Mouse (Mus musculus): ENCODE results near the gene Spsb4. TPM values are rescaled to one million over a fixed set of nuclear protein-coding genes. Genes with fewer than 3 reads are reported as not detected.

The Spsb4 gene
- polyA plus RNA-seq, 1 experiment from 2014 or later: 23.4 TPM

- Histone ChIP-seq H3K27me3 (replicated peaks; ENCODE audit: control insufficient read depth, insufficient read depth, low read length) (no peaks in the 10 kb centered on the region), H3K36me3 (ENCODE audit: control insufficient read depth, insufficient read depth) (no peaks in the 10 kb centered on the region), H3K9ac (ENCODE audit: low read depth, low read length) (0 out of 2 replicates have a peak overlapping the region, but pooled peaks have one; percentile 22), H3K4me1 (replicated peaks; ENCODE audit: control insufficient read depth, insufficient read depth, low read length) (peaks cover 7% of the 10 kb centered on the region), H3K27ac (ENCODE audit: low read depth, low read length) (no peak overlapping the region), H3K9me3 (ENCODE audit: control insufficient read depth) (no peaks in the 10 kb centered on the region), H3K4me3 (ENCODE audit: low read depth, low read length) (no peak overlapping the region), H3K4me2 (replicated peaks; ENCODE audit: low read depth) (no peak overlapping the region)
- no peak for TF ChIP-seq CTCF (IDR thresholded peaks at IDR 0.05; ENCODE audit: low read depth)
- ATAC-seq: peak; percentile 19; the same call in 1 of the 2 replicates
- WGBS: 66% methylated on average over 9 of the region's 9 CpGs
These were observed 46.8 kb downstream of the Spsb4 start for GRCm38 (mm10) chr9:96971625-96972404.

- WGBS: 44% methylated on average over 1 of the region's 1 CpGs
- Histone ChIP-seq H3K4me1 (replicated peaks; ENCODE audit: control insufficient read depth, insufficient read depth, low read length) (peaks cover 10% of the 10 kb centered on the region), H3K4me3 (ENCODE audit: low read depth, low read length) (no peak overlapping the region), H3K4me2 (replicated peaks; ENCODE audit: low read depth) (0 out of 2 replicates have a peak overlapping the region, but pooled peaks have one; percentile 9), H3K9ac (ENCODE audit: low read depth, low read length) (no peak overlapping the region), H3K36me3 (ENCODE audit: control insufficient read depth, insufficient read depth) (no peaks in the 10 kb centered on the region), H3K9me3 (ENCODE audit: control insufficient read depth) (no peaks in the 10 kb centered on the region), H3K27ac (ENCODE audit: low read depth, low read length) (peak overlapping the region; percentile 88), H3K27me3 (replicated peaks; ENCODE audit: control insufficient read depth, insufficient read depth, low read length) (no peaks in the 10 kb centered on the region)
- ATAC-seq: peak; percentile 59
- no peak for TF ChIP-seq CTCF (IDR thresholded peaks at IDR 0.05; ENCODE audit: low read depth)
These were observed 51.1 kb downstream of the Spsb4 start for GRCm38 (mm10) chr9:96967516-96967915.

- H3K27me3 ChIP-seq (replicated peaks; ENCODE audit: control insufficient read depth, insufficient read depth, low read length): no peaks in the 10 kb centered on the region
- no peak for TF ChIP-seq CTCF (IDR thresholded peaks at IDR 0.05; ENCODE audit: low read depth)
- peak; percentile 72 for ATAC-seq
- H3K9me3 ChIP-seq (ENCODE audit: control insufficient read depth): no peaks in the 10 kb centered on the region
- peaks cover 9% of the 10 kb centered on the region; the same call in 1 of the 2 replicates for H3K4me1 ChIP-seq (replicated peaks; ENCODE audit: control insufficient read depth, insufficient read depth, low read length)
- H3K27ac ChIP-seq (ENCODE audit: low read depth, low read length): peak overlapping the region; percentile 88
- no peak overlapping the region for H3K4me3 ChIP-seq (ENCODE audit: low read depth, low read length)
- H3K36me3 ChIP-seq (ENCODE audit: control insufficient read depth, insufficient read depth): no peaks in the 10 kb centered on the region
- no peak overlapping the region for H3K9ac ChIP-seq (ENCODE audit: low read depth, low read length)
- 50% methylated on average over 7 of the region's 7 CpGs for WGBS
- H3K4me2 ChIP-seq (replicated peaks; ENCODE audit: low read depth): peak overlapping the region; percentile 32; the same call in 1 of the 2 replicates
These were observed 52.2 kb downstream of the Spsb4 start for GRCm38 (mm10) chr9:96966465-96966864.

- Histone ChIP-seq H3K4me2 (replicated peaks; ENCODE audit: low read depth) (no peak overlapping the region), H3K27me3 (replicated peaks; ENCODE audit: control insufficient read depth, insufficient read depth, low read length) (no peaks in the 10 kb centered on the region), H3K36me3 (ENCODE audit: control insufficient read depth, insufficient read depth) (no peaks in the 10 kb centered on the region), H3K9me3 (ENCODE audit: control insufficient read depth) (no peaks in the 10 kb centered on the region), H3K9ac (ENCODE audit: low read depth, low read length) (no peak overlapping the region), H3K4me3 (ENCODE audit: low read depth, low read length) (no peak overlapping the region), H3K4me1 (replicated peaks; ENCODE audit: control insufficient read depth, insufficient read depth, low read length) (peaks cover 15% of the 10 kb centered on the region; the same call in 1 of the 2 replicates), H3K27ac (ENCODE audit: low read depth, low read length) (no peak overlapping the region)
- WGBS: 65% methylated on average over 13 of the region's 13 CpGs
- ATAC-seq: no peak
- no peak for TF ChIP-seq CTCF (IDR thresholded peaks at IDR 0.05; ENCODE audit: low read depth)
These were observed 55.0 kb downstream of the Spsb4 start for GRCm38 (mm10) chr9:96963443-96964215.

DNA sequence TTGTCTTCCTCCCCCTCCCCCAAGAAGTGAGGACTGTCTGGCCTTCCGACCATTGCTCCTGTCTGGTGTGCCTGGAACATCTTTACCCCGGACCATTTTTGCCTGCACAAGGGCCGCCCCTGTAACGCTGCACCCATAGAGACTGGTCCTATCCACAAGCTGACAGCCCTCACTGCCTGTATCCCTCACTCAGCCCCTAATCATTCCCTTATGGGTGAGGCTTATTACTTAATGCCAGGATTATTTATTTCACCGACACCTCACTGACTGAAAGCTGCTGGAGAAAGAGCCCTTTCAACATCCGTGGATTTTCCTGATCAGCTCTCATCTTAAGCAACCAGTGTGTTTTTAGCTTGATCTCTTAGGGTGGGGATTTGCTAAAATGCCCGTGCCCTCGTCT lies 55.9 kb downstream of the Spsb4 start:
- H3K27me3 ChIP-seq (replicated peaks; ENCODE audit: control insufficient read depth, insufficient read depth, low read length): no peaks in the 10 kb centered on the region
- no peak overlapping the region for H3K4me2 ChIP-seq (replicated peaks; ENCODE audit: low read depth)
- no peak overlapping the region for H3K9ac ChIP-seq (ENCODE audit: low read depth, low read length)
- 75% methylated on average over 8 of the region's 8 CpGs for WGBS
- no peak overlapping the region for H3K27ac ChIP-seq (ENCODE audit: low read depth, low read length)
- H3K4me3 ChIP-seq (ENCODE audit: low read depth, low read length): no peak overlapping the region
- H3K9me3 ChIP-seq (ENCODE audit: control insufficient read depth): no peaks in the 10 kb centered on the region
- peaks cover 17% of the 10 kb centered on the region; the same call in 1 of the 2 replicates for H3K4me1 ChIP-seq (replicated peaks; ENCODE audit: control insufficient read depth, insufficient read depth, low read length)
- TF ChIP-seq CTCF (IDR thresholded peaks at IDR 0.05; ENCODE audit: low read depth): no peak
- H3K36me3 ChIP-seq (ENCODE audit: control insufficient read depth, insufficient read depth): no peaks in the 10 kb centered on the region
- ATAC-seq: no peak

Data from intestine, postnatal 0 days (tissue).